Mouse (Mus musculus) kidney, embryonic 15.5 days (tissue): ENCODE measurements at regions not wholly inside any gene's neighbourhood (a gene's known extent, or its start where the extent isn't known, plus 50 kb on each side); places are given as distances from the start of the nearest gene placed in this dataset.

ENCODE experiments used
- ATAC-seq: fragments of 200-750 bp; cut with Nextera tagmentation; replicated peaks from 2 replicates; pipeline ENCODE4 v1.8.0; 2017; ENCODE audit warnings: moderate TSS enrichment; ENCODE audit not compliant: low FRiP score
- H3K27ac ChIP-seq: fragments of 300-500 bp; sonication (generic); 2 replicates; pipeline ENCODE4 v1.5.1; 2015; ENCODE audit warnings: mild to moderate bottlenecking, inconsistent platforms
- H3K27me3 ChIP-seq: fragments of 300-500 bp; sonication (generic); 2 replicates; pipeline ENCODE4 v1.6.1; 2015; ENCODE audit warnings: inconsistent platforms
- H3K36me3 ChIP-seq: fragments of 300-500 bp; sonication (generic); 2 replicates; pipeline ENCODE4 v1.6.1; 2015; ENCODE audit warnings: inconsistent platforms
- H3K4me1 ChIP-seq: fragments of 300-500 bp; sonication (generic); 2 replicates; pipeline ENCODE4 v1.6.1; 2015; ENCODE audit warnings: inconsistent platforms
- H3K4me2 ChIP-seq: fragments of 300-500 bp; sonication (generic); 2 replicates; pipeline ENCODE4 v1.6.1; 2015; ENCODE audit warnings: moderate library complexity, mild to moderate bottlenecking, inconsistent platforms
- H3K4me3 ChIP-seq: fragments of 300-500 bp; sonication (generic); replicated peaks from 2 replicates; pipeline ENCODE4 v1.5.1; 2015; ENCODE audit warnings: mild to moderate bottlenecking, inconsistent platforms
- H3K9ac ChIP-seq: fragments of 300-500 bp; sonication (generic); 2 replicates; pipeline ENCODE4 v1.6.1; 2015; ENCODE audit warnings: mild to moderate bottlenecking, inconsistent platforms
- H3K9me3 ChIP-seq: fragments of 300-500 bp; sonication (generic); replicated peaks from 2 replicates; pipeline ENCODE4 v1.6.1; 2016; ENCODE audit warnings: inconsistent platforms
- WGBS: fragments of 180-500 bp; shearing (Covaris S2); methylation state at CpG from one replicate; pipeline ENCODE4 v1.1.7; 2015; ENCODE audit warnings: mixed read lengths; 5-methylcytosine and 5-hydroxymethylcytosine counted together

DNA sequence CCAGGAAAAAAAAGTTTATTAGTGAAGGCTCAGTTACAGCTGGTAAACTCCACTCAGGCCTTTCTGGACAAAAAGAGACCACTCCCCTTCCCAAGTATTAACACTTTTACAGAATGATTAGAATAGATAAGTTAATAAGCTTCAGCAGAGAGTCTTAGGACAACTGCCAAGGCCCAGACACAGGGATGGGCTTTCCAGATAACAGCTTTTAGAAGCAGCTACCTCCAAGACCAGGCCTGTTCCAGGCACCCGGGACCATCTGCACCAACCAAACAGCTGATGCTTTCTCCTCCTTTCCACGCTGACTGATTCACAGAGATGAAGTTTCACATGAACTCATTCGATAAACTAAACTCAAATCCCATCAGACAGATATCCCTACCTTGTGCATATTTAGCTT lies 50.2 kb upstream of the Otogl start:
- WGBS, result 87% methylated on average over 3 of the region's 3 CpGs
- Histone ChIP-seq H3K27ac (no peak overlapping the region), H3K9me3 (no peaks in the 10 kb centered on the region), H3K4me2 (no peak overlapping the region), H3K4me1 (no peaks in the 10 kb centered on the region), H3K4me3 (no peak overlapping the region), H3K9ac (no peak overlapping the region), H3K36me3 (no peaks in the 10 kb centered on the region), H3K27me3 (no peaks in the 10 kb centered on the region)
- no peak for ATAC-seq
